Mouse (Mus musculus) splenic B cell, adult 2 months (primary cell): ENCODE measurements at regions not wholly inside any gene's neighbourhood (a gene's known extent, or its start where the extent isn't known, plus 50 kb on each side); places are given as distances from the start of the nearest gene placed in this dataset.

Source experiments
- DNase-seq: peaks from one replicate; pipeline ENCODE4 v3.0.0-alpha.2; 2011; ENCODE audit warnings: low read depth, low spot score
- H3K27me3 ChIP-seq: 2 replicates; pipeline ENCODE4 v1.6.1; 2012; ENCODE audit warnings: mild to moderate bottlenecking, low read length, moderate library complexity, mixed read lengths; ENCODE audit not compliant: control insufficient read depth, poor library complexity, insufficient read depth, severe bottlenecking
- H3K36me3 ChIP-seq: 2 replicates; pipeline ENCODE4 v1.6.1; 2012; ENCODE audit warnings: mild to moderate bottlenecking, low read length, moderate library complexity, mixed read lengths; ENCODE audit not compliant: control insufficient read depth, poor library complexity, insufficient read depth, severe bottlenecking

DNA sequence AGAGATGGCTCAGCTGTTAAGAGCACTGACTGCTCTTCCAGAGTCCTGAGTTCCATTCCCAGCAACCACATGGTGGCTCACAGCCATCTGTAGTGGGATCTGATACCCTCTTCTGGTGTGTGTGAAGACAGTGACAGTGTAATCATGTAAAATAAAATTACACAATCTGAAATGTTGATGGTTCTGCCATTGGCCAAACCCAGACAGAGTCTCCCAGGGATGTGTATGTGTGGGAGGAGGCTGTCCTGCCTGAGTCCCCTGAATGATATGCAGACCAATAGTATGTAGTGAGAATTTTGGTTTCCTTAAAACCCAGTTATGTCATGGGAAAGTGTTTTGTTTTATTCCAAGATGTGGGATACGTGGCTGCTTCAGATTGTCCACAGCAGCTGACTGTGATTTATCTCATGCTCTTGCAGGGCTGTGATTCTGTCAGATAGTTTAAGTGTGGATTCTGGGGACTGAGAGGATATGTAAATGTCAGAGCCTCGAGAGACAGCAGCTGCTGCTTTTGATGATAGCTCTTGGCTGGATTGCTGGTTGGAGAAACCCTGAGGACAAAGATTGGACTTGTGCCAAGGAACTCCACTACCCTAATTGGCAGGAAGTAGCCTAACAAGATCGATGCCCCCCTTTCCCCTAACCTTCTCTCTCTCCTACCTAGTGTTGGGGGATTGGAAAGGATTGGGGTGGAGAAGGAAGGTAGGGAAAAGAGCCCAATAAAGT lies 321.6 kb upstream of the Arglu1 start:
- Histone ChIP-seq H3K36me3 (no peaks in the 10 kb centered on the region), H3K27me3 (no peaks in the 10 kb centered on the region)

DNA sequence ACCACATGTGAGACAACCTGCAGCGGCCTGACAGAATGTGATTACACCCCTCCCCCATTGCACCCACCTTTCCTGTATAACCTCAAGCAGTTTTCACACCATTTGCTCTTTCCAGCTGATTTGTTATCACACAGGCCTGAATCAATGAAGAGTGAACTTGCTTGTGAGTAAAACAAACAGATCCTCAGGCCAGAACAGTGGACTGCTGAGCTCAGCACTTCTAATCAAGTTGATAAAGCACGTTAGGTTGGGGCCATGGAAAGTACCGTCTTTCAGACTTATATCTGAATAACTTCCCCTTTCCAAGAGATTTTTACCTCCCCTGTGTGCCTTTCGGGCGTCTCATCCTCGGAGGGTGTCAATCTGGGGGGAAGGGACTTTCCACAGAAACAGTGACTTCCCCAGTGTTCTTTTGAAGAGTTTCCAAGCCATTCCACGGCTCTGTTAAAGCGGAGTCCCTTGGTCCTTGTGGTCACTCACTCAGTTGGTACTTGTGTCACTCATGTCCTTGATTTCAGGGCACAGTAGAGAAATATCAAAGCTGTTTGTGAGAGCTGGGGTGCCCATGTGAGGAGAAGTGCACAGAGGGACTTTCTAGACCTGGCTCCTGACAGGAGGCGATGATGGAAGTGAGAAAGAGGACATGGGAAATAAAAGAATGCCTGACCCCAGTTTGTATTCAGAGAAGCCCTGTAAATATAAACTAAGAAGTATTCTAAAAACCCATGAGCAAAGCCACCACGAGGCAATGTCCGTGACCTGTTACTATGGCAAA lies 317.9 kb upstream of the Arglu1 start:
- peak; percentile 20 for DNase-seq
- no peaks in the 10 kb centered on the region for H3K27me3 ChIP-seq
- no peaks in the 10 kb centered on the region for H3K36me3 ChIP-seq

More for the DNA sequence above, 321.6 kb upstream of the Arglu1 start:
- DNase-seq, result no peak

DNA sequence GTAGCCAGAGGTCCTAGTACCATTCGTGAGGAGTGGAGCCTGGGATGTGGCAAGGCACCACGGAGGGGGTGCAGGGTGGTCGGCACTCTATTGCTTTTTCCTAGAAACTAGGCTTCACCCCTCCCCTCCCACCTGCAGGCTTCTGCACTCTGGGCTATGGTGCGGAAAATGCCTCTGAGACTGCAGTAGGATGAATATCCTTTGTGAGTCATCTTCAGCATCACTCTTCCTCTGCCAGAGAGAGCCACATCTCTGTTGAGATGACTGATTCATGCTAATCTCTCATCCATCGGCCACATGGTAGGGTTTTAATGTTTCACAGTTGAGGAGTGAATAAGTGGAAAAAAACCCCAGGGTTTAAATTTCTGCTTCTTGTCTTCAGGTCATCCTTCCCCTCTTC lies 309.6 kb upstream of the Arglu1 start:
- no peaks in the 10 kb centered on the region for H3K36me3 ChIP-seq
- DNase-seq, result no peak

DNA sequence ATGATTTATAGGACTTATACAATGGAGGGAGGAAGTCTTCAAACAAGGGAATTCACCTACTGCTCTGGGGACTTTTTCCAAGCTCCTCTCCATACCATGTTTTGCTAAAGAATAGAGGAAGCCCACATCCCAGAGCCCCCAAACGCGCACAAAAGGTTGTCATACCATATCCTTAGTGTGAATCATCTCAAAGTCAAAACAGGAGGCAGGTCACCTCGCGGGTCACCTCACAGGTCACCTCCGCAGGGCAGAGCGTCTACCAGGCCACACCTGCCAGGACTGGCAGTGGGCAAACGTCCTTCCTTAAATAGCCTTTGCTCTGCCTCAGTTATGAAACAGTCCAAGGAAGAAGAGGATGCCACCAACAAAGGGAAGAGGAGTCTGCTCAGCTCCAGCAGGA lies 307.3 kb upstream of the Arglu1 start:
- Histone ChIP-seq H3K27me3 (no peaks in the 10 kb centered on the region), H3K36me3 (no peaks in the 10 kb centered on the region)
- no peak for DNase-seq

More for the DNA sequence above, 309.6 kb upstream of the Arglu1 start:
- H3K27me3 ChIP-seq, result no peaks in the 10 kb centered on the region

DNA sequence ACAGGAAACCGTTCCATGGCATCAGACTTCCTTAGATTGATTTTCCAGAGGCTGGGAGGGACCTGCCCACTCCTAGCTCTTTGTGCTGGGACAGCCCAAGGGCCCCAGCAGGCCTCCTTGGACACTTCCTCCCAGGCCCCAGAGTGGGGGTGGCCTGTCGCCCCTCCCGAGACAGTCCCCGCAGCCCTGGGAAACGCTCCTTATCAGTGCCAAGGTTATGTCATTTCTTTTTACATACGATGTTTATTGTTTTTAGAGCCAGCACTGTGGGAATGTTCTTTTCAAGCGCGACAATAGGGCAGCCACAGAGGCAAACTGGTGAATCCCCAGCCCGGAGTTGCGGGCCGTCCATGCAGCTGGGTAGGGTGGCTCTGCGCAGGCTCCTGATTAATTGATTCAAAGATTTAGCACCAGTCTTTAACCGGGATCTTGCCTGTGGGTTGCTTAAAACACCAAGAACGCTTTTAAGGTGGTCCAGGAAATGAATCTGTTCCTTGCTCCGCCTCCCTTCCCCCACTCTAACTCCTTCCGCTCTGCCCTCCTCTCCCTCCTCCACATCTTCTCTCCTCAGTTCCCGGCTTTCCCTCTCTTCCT lies 304.4 kb upstream of the Arglu1 start:
- H3K27me3 ChIP-seq, result no peaks in the 10 kb centered on the region
- no peaks in the 10 kb centered on the region for H3K36me3 ChIP-seq
- DNase-seq, result no peak

DNA sequence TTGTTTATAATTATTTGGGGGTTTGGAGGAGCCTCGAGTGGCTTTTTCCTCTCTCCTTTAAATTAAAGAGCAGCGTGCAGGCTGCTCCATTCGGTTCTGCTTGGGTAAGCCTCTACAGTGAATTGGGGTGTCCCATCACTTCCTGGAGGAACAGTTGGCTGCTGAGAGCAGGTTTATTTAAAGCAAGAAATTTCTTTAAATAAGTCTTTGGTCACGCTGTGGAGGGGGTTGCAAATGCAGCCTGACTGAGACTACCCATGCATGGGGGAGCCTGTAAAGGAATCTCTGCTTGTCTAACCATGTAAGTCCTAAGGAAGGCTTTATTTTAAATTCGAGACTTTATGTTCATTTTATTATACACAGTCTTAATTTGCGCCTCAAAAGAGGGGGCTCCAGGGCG lies 303.7 kb upstream of the Arglu1 start:
- H3K36me3 ChIP-seq, result no peaks in the 10 kb centered on the region
- peak; percentile 24 for DNase-seq

DNA sequence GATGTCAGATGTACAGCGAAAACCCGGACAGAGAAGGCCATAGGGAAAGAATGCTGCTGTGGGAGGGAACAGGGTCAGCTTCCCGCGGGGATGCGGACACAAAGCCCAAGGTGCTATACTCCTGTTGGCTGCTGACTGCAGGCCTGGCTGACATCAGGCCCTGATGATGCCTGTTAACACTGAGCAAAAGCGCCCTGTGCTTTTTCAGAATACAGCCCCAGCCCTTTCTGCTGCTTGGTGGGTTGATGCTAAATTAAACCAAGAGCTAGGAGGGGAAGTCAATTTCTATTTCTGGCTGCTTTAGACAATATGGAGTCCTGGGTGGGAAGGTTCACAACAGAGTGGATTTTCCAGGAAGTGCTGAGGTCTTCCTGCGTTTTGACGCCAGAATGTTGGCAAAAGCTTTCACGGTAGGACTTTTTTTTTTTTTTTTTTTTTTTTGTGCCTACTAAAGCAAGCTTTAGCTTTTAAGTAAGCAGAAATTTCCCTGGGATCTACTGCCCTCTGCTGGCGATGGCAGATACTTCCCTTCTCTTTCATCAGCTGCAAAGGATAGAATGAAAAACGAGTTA lies 302.2 kb upstream of the Arglu1 start:
- peak; percentile 82 for DNase-seq
- Histone ChIP-seq H3K27me3 (no peaks in the 10 kb centered on the region), H3K36me3 (no peaks in the 10 kb centered on the region)

More for the DNA sequence above, 303.7 kb upstream of the Arglu1 start:
- H3K27me3 ChIP-seq, result no peaks in the 10 kb centered on the region

DNA sequence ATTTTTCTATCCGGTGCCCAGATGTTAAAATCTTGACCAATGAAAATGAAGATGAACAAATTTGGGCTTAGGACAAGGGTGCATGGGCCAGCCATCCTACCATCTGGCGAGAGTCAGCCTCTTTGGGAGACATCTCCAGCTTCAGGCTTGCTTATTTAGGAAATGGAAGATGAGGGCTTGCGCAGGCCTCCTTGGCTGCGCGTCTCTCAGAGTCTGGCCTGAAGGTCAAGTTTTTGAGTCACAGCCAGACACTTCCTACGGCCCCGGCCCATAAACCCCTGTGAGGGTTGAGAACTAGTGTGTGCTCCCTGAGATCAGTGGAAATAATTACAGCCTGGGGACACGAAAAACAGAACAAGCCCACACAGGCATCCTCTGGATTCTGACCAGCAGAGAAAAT lies 300.7 kb upstream of the Arglu1 start:
- Histone ChIP-seq H3K36me3 (no peaks in the 10 kb centered on the region), H3K27me3 (no peaks in the 10 kb centered on the region)
- DNase-seq, result no peak

DNA sequence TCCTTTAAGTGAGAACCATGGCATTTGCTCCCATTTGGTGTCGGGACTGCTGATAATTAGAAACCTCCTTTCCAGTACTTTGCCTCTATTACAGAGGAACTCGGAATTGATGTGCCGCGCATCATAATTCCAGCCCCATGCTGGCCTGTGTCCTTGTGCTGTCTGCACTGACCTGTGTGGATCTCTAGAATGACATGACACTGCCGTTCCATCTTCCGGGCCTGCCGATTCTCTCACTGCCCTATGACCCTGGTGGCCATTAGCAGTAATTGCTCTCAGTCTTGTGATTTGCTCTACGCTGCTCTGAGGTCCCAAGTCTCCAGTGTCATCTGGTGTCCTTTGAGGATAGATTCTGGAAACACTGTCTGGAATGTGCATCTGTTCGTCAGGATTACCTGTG lies 295.7 kb upstream of the Arglu1 start:
- DNase-seq, result no peak
- no peaks in the 10 kb centered on the region for H3K27me3 ChIP-seq
- no peaks in the 10 kb centered on the region for H3K36me3 ChIP-seq

DNA sequence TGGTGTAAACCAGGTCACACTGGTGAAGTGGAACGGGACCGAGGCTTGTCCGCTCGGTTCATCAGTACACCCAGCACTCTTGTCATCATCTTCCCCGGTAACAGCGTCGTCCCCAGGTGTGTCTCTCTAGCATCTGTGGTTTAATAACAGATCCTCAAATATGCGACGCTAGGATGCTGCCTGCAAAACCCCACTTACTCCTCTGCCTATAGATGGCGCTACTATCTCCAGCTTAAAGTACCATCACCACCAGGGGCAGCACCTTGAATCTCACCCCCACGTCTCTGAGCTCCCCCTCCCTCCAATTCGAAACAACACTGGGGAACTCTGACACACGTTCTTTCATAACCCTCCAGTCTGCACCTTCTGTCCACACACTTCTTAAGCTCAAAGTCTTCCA lies 295.1 kb upstream of the Arglu1 start:
- Histone ChIP-seq H3K36me3 (no peaks in the 10 kb centered on the region), H3K27me3 (no peaks in the 10 kb centered on the region)
- peak; percentile 74 for DNase-seq

DNA sequence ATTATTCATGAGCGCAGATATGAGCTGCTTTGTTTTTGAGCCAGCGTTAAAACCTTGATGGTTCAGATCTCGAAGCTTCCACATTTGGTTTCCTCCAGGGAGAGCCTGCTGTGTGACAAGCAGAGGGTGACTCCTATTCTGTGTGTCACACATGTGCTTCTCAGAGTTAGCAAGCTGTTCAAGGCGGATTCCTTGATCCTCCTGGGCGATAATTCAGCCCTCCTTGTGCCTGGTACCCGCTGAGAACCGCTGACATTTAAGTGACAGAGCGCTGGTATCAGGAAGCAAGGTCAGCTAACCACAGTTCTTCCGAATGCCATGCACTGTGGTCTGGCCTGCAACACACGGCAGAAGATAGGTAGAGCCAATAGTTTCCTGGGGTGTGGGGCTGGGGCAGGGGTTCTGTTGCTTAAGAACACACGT lies 294.5 kb upstream of the Arglu1 start:
- no peaks in the 10 kb centered on the region for H3K36me3 ChIP-seq
- peak; percentile 48 for DNase-seq
- H3K27me3 ChIP-seq, result no peaks in the 10 kb centered on the region

DNA sequence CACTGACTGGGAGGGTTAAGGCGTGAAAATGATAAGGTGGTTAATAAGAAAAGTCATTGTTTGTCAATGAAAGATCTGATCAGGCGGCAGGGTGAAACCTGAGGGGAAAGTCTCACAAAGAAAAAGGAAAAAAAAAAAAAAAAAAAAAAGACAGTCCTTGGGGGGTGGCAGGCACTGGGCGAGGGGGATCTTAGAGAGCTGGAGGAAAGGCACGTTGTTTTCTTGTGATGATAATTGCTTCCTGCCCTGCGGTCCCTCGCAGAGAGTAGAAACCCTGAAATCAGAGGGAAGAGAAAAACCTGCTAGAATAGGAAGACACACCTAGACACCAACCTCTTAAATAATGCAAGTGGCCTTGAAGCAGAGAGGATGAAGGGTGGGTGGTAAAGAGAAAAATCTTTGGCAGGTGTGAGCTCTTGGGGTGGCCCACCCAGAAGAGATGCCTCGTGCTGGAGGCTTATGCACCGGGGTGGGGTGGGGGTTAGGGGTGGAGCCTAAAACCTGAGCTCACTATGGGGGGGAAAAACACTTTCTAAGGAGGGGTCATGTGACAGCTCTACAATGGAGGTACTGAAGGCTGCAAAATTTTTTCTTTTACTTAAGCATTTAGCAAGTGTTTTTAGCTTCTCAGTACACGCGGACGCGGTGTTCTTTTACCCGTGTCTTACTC lies 294.0 kb upstream of the Arglu1 start:
- no peak for DNase-seq
- no peaks in the 10 kb centered on the region for H3K36me3 ChIP-seq
- H3K27me3 ChIP-seq, result no peaks in the 10 kb centered on the region

DNA sequence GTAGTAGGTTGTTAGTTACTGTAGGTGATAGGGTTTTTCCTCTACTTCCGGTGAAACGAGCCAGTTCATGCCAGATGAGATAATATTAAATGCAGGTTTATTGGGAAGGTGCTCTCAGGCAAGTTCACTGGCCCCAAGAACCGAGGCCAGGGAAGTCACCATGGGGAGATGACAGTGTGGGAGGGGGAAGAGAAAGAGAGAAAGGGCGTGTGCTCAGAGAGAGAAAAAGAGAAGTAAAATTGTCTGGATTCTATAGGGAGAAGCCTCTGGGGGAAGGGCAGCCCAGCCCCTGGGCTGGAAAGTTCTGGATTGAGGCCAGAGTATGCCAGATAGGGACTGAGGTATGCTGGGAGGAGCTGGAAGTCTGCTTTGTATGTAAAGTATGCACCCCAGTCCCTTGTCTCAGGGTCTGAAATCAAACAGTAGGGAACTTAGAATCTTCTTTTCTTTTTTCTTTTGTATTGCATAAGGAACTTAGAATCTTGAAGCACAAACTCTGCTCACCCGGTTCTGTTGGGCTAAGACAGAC lies 292.9 kb upstream of the Arglu1 start:
- no peak for DNase-seq
- no peaks in the 10 kb centered on the region for H3K27me3 ChIP-seq
- no peaks in the 10 kb centered on the region for H3K36me3 ChIP-seq

DNA sequence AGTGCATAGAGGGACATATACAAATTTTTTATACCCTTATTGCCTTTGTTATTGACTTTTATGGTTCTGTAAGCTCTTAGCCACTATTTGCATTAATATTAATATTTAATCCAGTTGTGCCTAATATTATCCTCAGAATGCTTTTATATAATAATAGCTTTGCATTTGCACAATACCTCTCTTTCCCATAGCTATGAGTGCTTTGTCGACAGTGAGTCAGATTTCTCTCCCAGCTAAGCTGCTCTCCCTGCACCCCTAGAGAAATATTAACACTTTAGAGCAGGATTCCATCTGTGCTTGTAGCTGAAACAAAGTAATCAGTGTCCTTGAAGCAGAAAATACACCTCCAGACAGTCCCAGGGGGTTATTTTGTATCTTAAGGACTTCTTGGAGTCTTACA lies 288.6 kb upstream of the Arglu1 start:
- no peak for DNase-seq
- Histone ChIP-seq H3K27me3 (no peaks in the 10 kb centered on the region), H3K36me3 (no peaks in the 10 kb centered on the region)
